Mouse (Mus musculus): ENCODE results near the gene Ccl4.
A peak's percentile ranks its signal among the peaks of the same experiment; 100 is the strongest.

Gene Ccl4

DNA sequence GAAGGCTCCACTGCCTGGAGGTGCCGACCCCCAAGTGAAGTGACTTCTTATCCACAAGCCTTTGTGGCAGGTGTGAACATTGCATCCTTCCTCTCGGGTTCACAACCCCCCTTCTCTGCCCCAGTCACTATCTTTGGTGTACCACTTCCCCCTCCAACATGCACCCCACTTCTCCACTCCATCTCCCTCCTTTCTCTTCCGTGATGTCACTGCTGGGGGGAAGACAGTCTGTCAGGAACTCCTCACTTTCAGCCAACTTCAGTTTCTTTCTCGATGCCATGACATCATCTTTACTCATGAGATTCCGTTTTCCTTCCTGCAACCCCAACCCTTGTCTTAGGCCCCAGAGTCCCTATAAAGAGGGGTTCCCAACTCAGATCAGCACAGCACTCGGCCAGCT is at the start of gene Ccl4:
TSS of gene Ccl4 (plus strand) at position 381 of the 400 bp plus-strand sequence.
- peak; percentile 38 for DNase-seq

- DNase-seq = no peak
Measured at GRCm38 (mm10) chr11:83616586-83616985, 45.8 kb upstream of the Ccl4 start.

- DNase-seq = no peak
Measured at GRCm38 (mm10) chr11:83618238-83618637, 44.1 kb upstream of the Ccl4 start.

- no peak for DNase-seq
Measured at GRCm38 (mm10) chr11:83619037-83619436, 43.3 kb upstream of the Ccl4 start.

DNA sequence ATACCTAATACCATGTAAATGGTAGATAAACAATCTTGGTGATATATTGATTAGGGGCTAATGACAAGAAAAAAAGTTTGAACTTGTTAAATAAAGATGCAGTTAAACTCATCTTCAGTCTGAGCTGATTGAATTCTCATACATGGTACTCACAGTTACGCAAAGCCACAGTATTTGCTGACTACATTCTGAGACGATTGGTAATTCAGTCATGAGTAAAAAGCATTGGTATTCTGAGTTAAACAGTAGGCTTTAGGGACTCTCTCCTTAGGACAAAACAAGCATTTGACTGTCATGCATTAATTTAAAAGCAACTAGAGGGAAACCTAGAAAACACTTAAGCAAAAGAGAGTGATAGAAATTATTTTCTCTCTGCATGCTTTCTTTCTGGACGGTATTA is 38.8 kb upstream of the Ccl4 start:
- no peak for DNase-seq

DNA sequence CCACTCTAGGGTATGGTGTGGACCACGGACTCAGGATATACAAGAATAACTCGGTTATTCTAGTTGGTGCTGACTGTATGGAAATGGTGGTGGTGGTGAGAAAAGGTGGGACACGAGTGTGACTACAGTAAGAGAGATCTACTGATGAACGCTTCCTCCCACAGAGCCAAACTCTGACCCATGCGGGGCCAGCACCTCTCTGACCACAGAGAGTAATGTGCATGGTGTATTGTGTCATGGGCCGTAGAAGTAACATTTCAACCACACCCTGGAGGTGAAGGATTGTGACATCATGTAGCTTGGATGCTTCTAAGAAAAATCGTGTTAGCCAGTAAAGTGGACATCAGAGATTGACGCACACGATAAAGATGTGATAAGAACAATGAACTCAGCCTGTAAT is 33.6 kb upstream of the Ccl4 start:
- no peak for DNase-seq

GRCm38 (mm10) chr11:83630630-83631029 is 31.8 kb upstream of the Ccl4 start:
- no peak for DNase-seq

GRCm38 (mm10) chr11:83631065-83631464 is 31.3 kb upstream of the Ccl4 start:
- no peak for DNase-seq

- DNase-seq = no peak
Measured at GRCm38 (mm10) chr11:83632744-83633143, 29.6 kb upstream of the Ccl4 start.

GRCm38 (mm10) chr11:83634425-83634824 is 28.0 kb upstream of the Ccl4 start:
- no peak for DNase-seq

- DNase-seq = no peak
Measured at GRCm38 (mm10) chr11:83634898-83635297, 27.5 kb upstream of the Ccl4 start.

GRCm38 (mm10) chr11:83636742-83637235 is 25.6 kb upstream of the Ccl4 start:
- DNase-seq = no peak

- no peak for DNase-seq
Measured at GRCm38 (mm10) chr11:83638934-83639333, 23.4 kb upstream of the Ccl4 start.

- DNase-seq = peak; percentile 62
Measured at GRCm38 (mm10) chr11:83639533-83639932, 22.9 kb upstream of the Ccl4 start.

GRCm38 (mm10) chr11:83640141-83640540 is 22.2 kb upstream of the Ccl4 start:
- peak; percentile 62 for DNase-seq

DNA sequence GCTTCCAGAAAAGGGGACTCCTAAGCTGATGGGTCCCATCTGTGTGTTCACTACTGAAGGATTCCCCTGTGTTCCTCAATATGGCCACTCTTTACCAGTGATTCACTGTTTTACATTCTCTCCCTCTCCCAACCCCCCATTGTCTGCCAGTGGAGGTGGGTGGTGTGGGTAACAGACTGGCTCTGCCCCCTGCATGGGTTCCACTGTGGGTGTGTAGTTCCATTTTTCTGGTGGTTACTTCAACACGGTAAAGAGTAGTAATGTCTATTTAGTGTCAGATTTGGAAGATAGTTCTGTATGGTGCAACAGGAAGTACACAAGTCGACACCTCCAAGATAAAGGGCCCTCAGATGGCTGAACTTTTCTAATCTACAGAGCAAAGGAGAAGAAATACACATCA is 21.2 kb upstream of the Ccl4 start:
- DNase-seq = peak; percentile 3

DNA sequence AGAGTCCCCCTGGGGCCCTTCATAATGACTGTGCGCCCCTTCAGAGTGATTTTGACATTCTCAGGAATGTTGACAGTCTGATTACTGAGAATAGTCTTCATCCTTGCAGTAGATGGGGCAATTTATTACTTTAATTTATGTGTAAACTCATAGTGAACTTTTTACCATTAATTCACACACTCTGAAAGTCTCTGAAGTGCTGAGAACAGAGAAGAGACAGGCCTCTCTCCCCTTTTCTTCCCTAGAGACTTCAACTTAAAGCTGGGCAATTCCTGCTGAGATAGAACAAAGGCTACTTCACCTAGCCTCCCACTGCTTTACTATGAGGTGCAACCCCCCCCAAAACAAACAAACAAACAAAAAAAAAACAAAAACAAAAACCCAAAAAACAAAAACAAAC is 16.9 kb upstream of the Ccl4 start, which contains the start of gene Rpl9-ps1:
TSS of gene Rpl9-ps1 (minus strand) at position 101 of the 400 bp plus-strand sequence.
- DNase-seq = no peak

- no peak for DNase-seq
Measured at GRCm38 (mm10) chr11:83646356-83647149, 15.8 kb upstream of the Ccl4 start.

GRCm38 (mm10) chr11:83649305-83649841 is 13.0 kb upstream of the Ccl4 start, which contains the start of gene Ccl3:
Ccl3 (minus strand) TSS chr11:83649355.
- no peak for DNase-seq

DNA sequence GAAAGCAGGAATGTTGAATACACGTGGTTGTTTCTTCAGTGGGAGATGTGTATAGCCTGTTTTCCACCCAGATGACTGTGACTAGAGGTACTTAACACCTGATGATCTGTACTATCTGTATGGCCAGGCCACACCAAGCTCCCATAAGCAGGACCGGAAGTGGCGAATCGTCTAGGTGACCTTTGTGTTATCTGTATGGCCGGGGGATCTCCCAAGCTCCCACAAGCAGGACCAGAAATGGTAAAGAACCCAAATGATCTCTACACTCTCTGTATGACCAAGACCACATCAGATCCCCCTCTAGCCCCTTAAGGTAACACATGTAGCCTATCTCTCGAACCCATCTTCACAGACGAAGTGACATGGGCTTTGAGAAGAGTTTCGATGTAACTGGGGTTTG is 7.8 kb upstream of the Ccl4 start:
- no peak for DNase-seq

DNA sequence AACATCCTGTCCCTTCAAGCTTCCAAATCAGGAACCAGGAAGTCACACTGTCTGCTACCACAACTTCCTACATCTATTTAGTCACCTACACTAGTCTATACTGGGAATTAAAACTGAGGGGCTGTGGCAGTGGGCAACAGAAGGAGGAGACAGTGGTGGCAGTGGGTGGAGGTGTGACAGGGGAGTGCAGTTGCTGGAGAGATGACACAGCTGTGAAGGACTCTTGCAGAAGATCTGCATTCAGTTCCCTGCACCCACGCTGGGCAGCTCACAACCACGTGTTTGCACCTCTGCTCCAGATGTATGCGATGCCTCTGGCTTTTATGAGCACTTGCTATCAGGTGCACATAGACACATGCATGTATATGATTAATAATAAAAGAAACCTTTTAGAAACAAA is 4.9 kb upstream of the Ccl4 start:
- DNase-seq = no peak

- no peak for DNase-seq
Measured at GRCm38 (mm10) chr11:83658797-83659196, 3.6 kb upstream of the Ccl4 start.

GRCm38 (mm10) chr11:83663532-83663931 is 1.1 kb downstream of the Ccl4 start:
- DNase-seq = no peak

GRCm38 (mm10) chr11:83671743-83672142 is 9.4 kb downstream of the Ccl4 start:
- no peak for DNase-seq
